In genomic region chr4:143115851-143116250, GRCm38 (mm10) we compare ENCODE assay signal across 26 mouse cellular contexts.
DNase-seq lines count a peak whose midpoint lies in the region; ATAC-seq and TF ChIP-seq lines count a peak whose summit lies in the region.
"Had no signal": no experiment of that assay in that cellular context is flagged by ENCODE, and none has a peak within 500 bp of the region (broad histone marks: within the 10 kb centered on the region; RNA-seq: fewer than 3 reads in every experiment).

No protein-coding gene starts in this region.

- H3K9me3 ChIP-seq in lung, embryonic 14.5 days (ENCODE audit: low read depth, low read length): no peaks in the 10 kb centered on the region
- no peaks in the 10 kb centered on the region for H3K9me3 ChIP-seq in ES-E14 (ENCODE audit: control insufficient read depth, insufficient read depth, low read depth, low read length)
- H3K9me3 ChIP-seq in forebrain, embryonic 14.5 days (replicated peaks; ENCODE audit: control insufficient read depth, low read length): no peaks in the 10 kb centered on the region
- H3K9me3 ChIP-seq: embryonic facial prominence, embryonic 12.5 days; embryonic facial prominence, embryonic 15.5 days; forebrain, embryonic 15.5 days; heart, embryonic 10.5 days; heart, embryonic 13.5 days had no signal

- H3K27ac ChIP-seq in lung, embryonic 14.5 days (ENCODE audit: low read depth): no peak overlapping the region
- no peak overlapping the region for H3K27ac ChIP-seq in ES-E14 (ENCODE audit: insufficient read depth, low read depth, low read length, poor library complexity, severe bottlenecking)
- H3K27ac ChIP-seq in forebrain, embryonic 14.5 days (ENCODE audit: low read depth, low read length): no peak overlapping the region
- H3K27ac ChIP-seq: embryonic facial prominence, embryonic 12.5 days; embryonic facial prominence, embryonic 15.5 days; forebrain, embryonic 15.5 days; heart, adult 2 months; heart, embryonic 10.5 days; heart, embryonic 13.5 days; hindbrain, embryonic 14.5 days; hindbrain, postnatal 0 days had no signal

- peaks cover 10% of the 10 kb centered on the region for H3K36me3 ChIP-seq in lung, embryonic 14.5 days (ENCODE audit: insufficient read depth)
- no peaks in the 10 kb centered on the region for H3K36me3 ChIP-seq in ES-E14 (ENCODE audit: control insufficient read depth, insufficient read depth, low read length, poor library complexity, severe bottlenecking)
- peaks cover 7% of the 10 kb centered on the region for H3K36me3 ChIP-seq in forebrain, embryonic 14.5 days (ENCODE audit: control insufficient read depth, insufficient read depth, low read length)

- WGBS in lung, embryonic 14.5 days: 52% methylated on average over 12 of the region's 12 CpGs
- WGBS in forebrain, embryonic 14.5 days: 90% methylated on average over 12 of the region's 12 CpGs

- no peak overlapping the region for H3K4me2 ChIP-seq in lung, embryonic 14.5 days
- no peak overlapping the region for H3K4me2 ChIP-seq in forebrain, embryonic 14.5 days (ENCODE audit: low read length)
- H3K4me2 ChIP-seq: embryonic facial prominence, embryonic 12.5 days; embryonic facial prominence, embryonic 15.5 days; forebrain, embryonic 15.5 days; heart, embryonic 13.5 days; hindbrain, embryonic 14.5 days had no signal

- no peaks in the 10 kb centered on the region for H3K27me3 ChIP-seq in lung, embryonic 14.5 days (ENCODE audit: insufficient read depth, low read length)
- H3K27me3 ChIP-seq in forebrain, embryonic 14.5 days (replicated peaks; ENCODE audit: control insufficient read depth, insufficient read depth, low read length): no peaks in the 10 kb centered on the region
- H3K27me3 ChIP-seq: CH12.LX; embryonic facial prominence, embryonic 12.5 days; embryonic facial prominence, embryonic 15.5 days; forebrain, embryonic 15.5 days; heart, embryonic 13.5 days had no signal

- no peaks in the 10 kb centered on the region for H3K4me1 ChIP-seq in lung, embryonic 14.5 days (ENCODE audit: insufficient read depth)
- H3K4me1 ChIP-seq in ES-E14 (ENCODE audit: control insufficient read depth in 2 of 2, insufficient read depth in 2 of 2, low read length in 2 of 2, poor library complexity in 1 of 2): no peaks in the 10 kb centered on the region; a peak in 1 of 4 replicates
- H3K4me1 ChIP-seq in forebrain, embryonic 14.5 days (ENCODE audit: control insufficient read depth, insufficient read depth, low read length): no peaks in the 10 kb centered on the region
- H3K4me1 ChIP-seq: embryonic facial prominence, embryonic 12.5 days had no signal

- ATAC-seq in lung, embryonic 14.5 days (ENCODE audit: insufficient read depth): no peak
- ATAC-seq in forebrain, embryonic 14.5 days: no peak
- ATAC-seq: forebrain, embryonic 15.5 days; hindbrain, postnatal 0 days; inflammation-experienced regulatory T-cells, adult 6 months had no signal

- peak; percentile 38 for DNase-seq in lung, embryonic 14.5 days
- no peak for DNase-seq in lung, postnatal 36 days
- DNase-seq in ES-E14 (ENCODE audit: low read depth, low spot score): peak; percentile 9
- DNase-seq in adipocyte (ENCODE audit: low spot score): peak; percentile 12
- no peak for DNase-seq in right cerebral cortex, postnatal 10 days (ENCODE audit: low spot score in 2 of 2)
- DNase-seq in cerebellum, adult 11-12 months: no peak
- DNase-seq in forebrain, embryonic 14.5 days (ENCODE audit: low spot score): no peak
- DNase-seq: adrenal gland, adult 8-10 months; adrenal gland, postnatal 25 days; B cell, adult 2 months; cerebellum, adult 2 months; cerebellum, adult 9-11 months; cerebellum, postnatal 25 days; gastrocnemius, postnatal 25 days; heart, adult 2 months; heart, postnatal 14 days; heart, postnatal 4 days had no signal

- no peak overlapping the region for H3K9ac ChIP-seq in lung, embryonic 14.5 days
- H3K9ac ChIP-seq in ES-E14 (ENCODE audit: insufficient read depth, low read depth, low read length, poor library complexity, severe bottlenecking): no peak overlapping the region
- no peak overlapping the region for H3K9ac ChIP-seq in forebrain, embryonic 14.5 days (ENCODE audit: low read length)
- H3K9ac ChIP-seq: embryonic facial prominence, embryonic 12.5 days; embryonic facial prominence, embryonic 15.5 days; forebrain, embryonic 15.5 days; heart, embryonic 13.5 days; hindbrain, embryonic 14.5 days had no signal

- TF ChIP-seq CTCF in lung, embryonic 14.5 days (IDR thresholded peaks at IDR 0.05; ENCODE audit: low read depth): no peak

- in situ Hi-C loops in ES-E14 (cut with MboI; ENCODE audit: low sequenced_read_pairs in 2 of 2, unreplicated experiment in 2 of 2): no loop called here

- H3K4me3 ChIP-seq in lung, embryonic 14.5 days (ENCODE audit: low read depth, low read length): no peak overlapping the region
- no peak overlapping the region for H3K4me3 ChIP-seq in ES-E14 (ENCODE audit: insufficient read depth in 1 of 2, low read depth in 1 of 2, low read length in 2 of 2, poor library complexity in 1 of 2, severe bottlenecking in 1 of 2)
- H3K4me3 ChIP-seq in forebrain, embryonic 14.5 days (ENCODE audit: low read depth, low read length): no peak overlapping the region
- H3K4me3 ChIP-seq: embryonic facial prominence, embryonic 12.5 days; embryonic facial prominence, embryonic 15.5 days; forebrain, embryonic 15.5 days; heart, adult 2 months; heart, embryonic 10.5 days; heart, embryonic 13.5 days had no signal

TF ChIP-seq in ES-E14, 5 proteins besides CTCF, POLR2A, EP300 and RAD21:
- TF ChIP-seq MAFK (IDR thresholded peaks at IDR 0.05; ENCODE audit: insufficient read depth, low read depth, low read length) (no peak), ZC3H11A (IDR thresholded peaks at IDR 0.05; ENCODE audit: borderline replicate concordance, low read depth, low read length) (no peak), ZNF384 (IDR thresholded peaks at IDR 0.05; ENCODE audit: low read depth, low read length) (no peak), HCFC1 (IDR thresholded peaks at IDR 0.05; ENCODE audit: borderline replicate concordance, insufficient read depth, low read length) (no peak), CHD2 (IDR thresholded peaks at IDR 0.05; ENCODE audit: low read depth, low read length) (no peak)
TF ChIP-seq in ES-E14: peak in this region for 0.

Comparison
In these comparisons a context has a peak if more than half of its experiments do, and no peak if none do; other contexts are left out.
1. DNase-seq: peak in lung, embryonic 14.5 days (single experiment), ES-E14 (single experiment) and adipocyte (single experiment); none in lung, postnatal 36 days (single experiment), right cerebral cortex, postnatal 10 days (0 of 2), cerebellum, adult 11-12 months (single experiment) and forebrain, embryonic 14.5 days (single experiment).